Mouse (Mus musculus): ENCODE measurements around the gene Sgms2. TPM values are rescaled to one million over a fixed set of nuclear protein-coding genes. Genes with fewer than 3 reads are reported as not detected.

The Sgms2 gene
- polyA plus RNA-seq, 1 experiment from 2014 or later = 1.3 TPM

DNA sequence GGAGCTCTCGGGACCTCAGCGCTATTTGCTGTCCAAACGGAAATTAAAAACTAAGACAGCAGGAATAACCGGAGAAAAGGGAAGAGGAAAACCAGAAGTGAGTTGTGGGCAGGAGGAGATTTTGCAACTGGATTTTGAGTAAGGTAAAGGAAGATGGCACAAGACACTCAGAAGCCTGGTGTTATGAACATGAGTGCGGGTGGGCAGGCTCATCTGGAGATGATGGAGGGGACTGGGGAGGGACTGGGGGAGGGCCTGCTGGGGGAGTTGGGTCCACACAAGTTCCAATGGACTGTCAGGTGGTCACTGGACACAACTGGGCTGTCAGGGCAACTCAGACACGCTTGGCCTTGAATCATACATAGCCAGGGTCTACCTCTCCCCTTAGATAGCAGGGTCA is 24.8 kb downstream of the Sgms2 start:
- H3K9ac ChIP-seq (ENCODE audit: low read depth, low read length) = no peak overlapping the region
- no peak for ATAC-seq (replicated peaks; ENCODE audit: insufficient number of reproducible peaks, low FRiP score, low TSS enrichment)
- H3K27ac ChIP-seq (ENCODE audit: low read depth, low read length) = no peak overlapping the region
- no peaks in the 10 kb centered on the region for H3K4me1 ChIP-seq (ENCODE audit: control insufficient read depth, insufficient read depth, low read length)
- no peak overlapping the region for H3K4me3 ChIP-seq (ENCODE audit: low read depth, low read length)
- no peaks in the 10 kb centered on the region for H3K9me3 ChIP-seq (replicated peaks; ENCODE audit: control insufficient read depth, low read length)
- 88% methylated on average over 6 of the region's 6 CpGs for WGBS (ENCODE audit: insufficient replicate concordance)
- H3K27me3 ChIP-seq (ENCODE audit: control insufficient read depth, insufficient read depth, low read length) = no peaks in the 10 kb centered on the region
- H3K4me2 ChIP-seq = no peak overlapping the region
- H3K36me3 ChIP-seq (ENCODE audit: control insufficient read depth, insufficient read depth, low read length) = no peaks in the 10 kb centered on the region

DNA sequence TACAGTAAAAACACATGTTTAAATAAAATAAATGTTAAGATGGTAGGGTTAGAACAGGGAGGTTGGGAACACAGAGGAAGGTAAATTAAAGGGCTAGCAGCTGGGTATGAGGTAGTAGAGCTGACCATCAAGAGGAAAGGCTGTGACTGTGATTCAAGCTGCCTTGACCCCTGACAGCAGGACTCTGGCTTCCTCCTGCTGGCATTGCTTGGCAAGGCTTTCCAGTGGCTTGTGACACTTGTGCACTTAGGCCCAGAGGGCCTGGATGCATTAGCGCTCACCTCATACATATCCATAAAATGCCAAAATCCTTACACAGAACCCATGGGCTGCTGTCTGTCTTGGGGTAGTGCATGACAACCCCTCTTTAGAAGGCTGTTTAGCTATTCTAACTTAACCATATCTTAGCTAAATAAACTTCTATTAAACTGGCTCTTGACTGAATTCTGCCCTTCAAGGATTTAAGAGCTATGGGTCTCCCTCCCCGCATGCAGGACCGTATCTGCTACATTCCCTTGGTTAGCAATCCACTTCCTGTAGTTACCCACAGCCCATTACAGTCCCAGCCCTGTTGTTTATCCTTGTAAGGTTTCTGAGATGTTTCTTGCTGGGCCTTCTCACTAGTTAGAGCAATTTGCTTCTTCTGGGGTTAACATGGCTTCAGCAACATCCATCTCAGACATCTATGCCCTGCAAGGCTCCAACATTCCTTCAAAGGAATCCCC is 25.5 kb downstream of the Sgms2 start:
- H3K4me1 ChIP-seq (ENCODE audit: control insufficient read depth, insufficient read depth, low read length) = no peaks in the 10 kb centered on the region
- H3K9ac ChIP-seq (ENCODE audit: low read depth, low read length) = no peak overlapping the region
- H3K27ac ChIP-seq (ENCODE audit: low read depth, low read length) = no peak overlapping the region
- H3K4me3 ChIP-seq (ENCODE audit: low read depth, low read length) = no peak overlapping the region
- ATAC-seq (replicated peaks; ENCODE audit: insufficient number of reproducible peaks, low FRiP score, low TSS enrichment) = no peak
- H3K4me2 ChIP-seq = no peak overlapping the region
- H3K27me3 ChIP-seq (ENCODE audit: control insufficient read depth, insufficient read depth, low read length) = no peaks in the 10 kb centered on the region
- no peaks in the 10 kb centered on the region for H3K9me3 ChIP-seq (replicated peaks; ENCODE audit: control insufficient read depth, low read length)
- H3K36me3 ChIP-seq (ENCODE audit: control insufficient read depth, insufficient read depth, low read length) = no peaks in the 10 kb centered on the region
- WGBS (ENCODE audit: insufficient replicate concordance) = 72% methylated on average over 3 of the region's 3 CpGs

DNA sequence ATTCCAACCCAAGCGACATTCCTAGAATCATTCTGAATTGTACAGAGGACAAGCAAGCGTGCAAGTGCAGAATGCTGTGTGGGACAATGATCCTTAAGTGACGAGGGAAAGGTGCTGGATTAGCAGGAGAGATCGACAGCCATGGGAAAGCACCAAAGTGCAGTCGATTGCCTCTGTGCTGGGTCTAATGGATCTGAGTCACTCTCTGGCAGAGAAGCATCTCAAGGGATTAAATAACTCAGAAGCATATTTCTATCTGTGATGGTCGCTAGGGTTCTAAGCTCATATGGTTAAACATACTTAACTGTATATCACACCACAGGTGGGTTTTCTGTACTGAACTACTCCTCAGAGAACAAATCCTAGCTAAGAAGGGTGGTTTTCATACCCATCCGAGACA is 118.2 kb downstream of the Sgms2 start:
- no peak for ATAC-seq (replicated peaks; ENCODE audit: insufficient number of reproducible peaks, low FRiP score, low TSS enrichment)

DNA sequence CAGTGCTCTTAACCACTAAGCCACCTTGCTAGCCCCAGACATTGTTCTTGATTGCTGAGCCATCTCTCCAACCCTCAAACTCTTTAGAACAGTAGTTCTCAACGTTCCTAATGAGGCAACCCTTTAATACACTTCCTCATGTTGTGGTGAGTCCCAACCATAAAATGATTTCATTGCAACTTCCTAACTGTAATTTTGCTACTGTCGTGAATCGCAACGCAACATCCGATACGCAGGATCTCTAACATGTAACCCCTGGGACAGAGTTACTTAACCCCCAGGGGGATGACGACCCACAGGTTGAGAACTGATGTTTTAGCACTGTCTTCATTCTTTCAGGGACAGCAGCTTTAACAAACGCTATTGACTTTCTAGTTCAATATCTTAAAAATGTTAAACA is 122.5 kb downstream of the Sgms2 start:
- H3K27ac ChIP-seq (ENCODE audit: low read depth, low read length) = no peak overlapping the region
- ATAC-seq (replicated peaks; ENCODE audit: insufficient number of reproducible peaks, low FRiP score, low TSS enrichment) = no peak
- H3K27me3 ChIP-seq (ENCODE audit: control insufficient read depth, insufficient read depth, low read length) = no peaks in the 10 kb centered on the region
- H3K4me2 ChIP-seq = no peak overlapping the region
- H3K9me3 ChIP-seq (replicated peaks; ENCODE audit: control insufficient read depth, low read length) = no peaks in the 10 kb centered on the region
- no peak overlapping the region for H3K9ac ChIP-seq (ENCODE audit: low read depth, low read length)
- H3K36me3 ChIP-seq (ENCODE audit: control insufficient read depth, insufficient read depth, low read length) = no peaks in the 10 kb centered on the region
- H3K4me1 ChIP-seq (ENCODE audit: control insufficient read depth, insufficient read depth, low read length) = peaks cover 7% of the 10 kb centered on the region
- WGBS (ENCODE audit: insufficient replicate concordance) = 82% methylated on average over 8 of the region's 8 CpGs
- no peak overlapping the region for H3K4me3 ChIP-seq (ENCODE audit: low read depth, low read length)

More for the DNA sequence above, 118.2 kb downstream of the Sgms2 start:
- H3K36me3 ChIP-seq (ENCODE audit: control insufficient read depth, insufficient read depth, low read length) = no peaks in the 10 kb centered on the region
- no peak overlapping the region for H3K4me2 ChIP-seq
- H3K9ac ChIP-seq (ENCODE audit: low read depth, low read length) = no peak overlapping the region
- no peaks in the 10 kb centered on the region for H3K27me3 ChIP-seq (ENCODE audit: control insufficient read depth, insufficient read depth, low read length)
- H3K4me3 ChIP-seq (ENCODE audit: low read depth, low read length) = no peak overlapping the region
- H3K27ac ChIP-seq (ENCODE audit: low read depth, low read length) = no peak overlapping the region
- WGBS (ENCODE audit: insufficient replicate concordance) = 81% methylated on average over 7 of the region's 7 CpGs
- H3K4me1 ChIP-seq (ENCODE audit: control insufficient read depth, insufficient read depth, low read length) = no peaks in the 10 kb centered on the region
- H3K9me3 ChIP-seq (replicated peaks; ENCODE audit: control insufficient read depth, low read length) = no peaks in the 10 kb centered on the region

- peaks cover 7% of the 10 kb centered on the region for H3K4me1 ChIP-seq (ENCODE audit: control insufficient read depth, insufficient read depth, low read length)
- 83% methylated on average over 4 of the region's 4 CpGs for WGBS (ENCODE audit: insufficient replicate concordance)
- H3K4me3 ChIP-seq (ENCODE audit: low read depth, low read length) = no peak overlapping the region
- no peak overlapping the region for H3K27ac ChIP-seq (ENCODE audit: low read depth, low read length)
- H3K9me3 ChIP-seq (replicated peaks; ENCODE audit: control insufficient read depth, low read length) = no peaks in the 10 kb centered on the region
- no peak overlapping the region for H3K4me2 ChIP-seq
- no peak overlapping the region for H3K9ac ChIP-seq (ENCODE audit: low read depth, low read length)
- no peak for ATAC-seq (replicated peaks; ENCODE audit: insufficient number of reproducible peaks, low FRiP score, low TSS enrichment)
- no peaks in the 10 kb centered on the region for H3K36me3 ChIP-seq (ENCODE audit: control insufficient read depth, insufficient read depth, low read length)
- H3K27me3 ChIP-seq (ENCODE audit: control insufficient read depth, insufficient read depth, low read length) = no peaks in the 10 kb centered on the region
Observed at GRCm38 (mm10) chr3:131367452-131367851, 123.8 kb downstream of the Sgms2 start.

GRCm38 (mm10) chr3:131364632-131365446 is 126.4 kb downstream of the Sgms2 start:
- no peak overlapping the region for H3K4me3 ChIP-seq (ENCODE audit: low read depth, low read length)
- 58% methylated on average over 23 of the region's 23 CpGs for WGBS (ENCODE audit: insufficient replicate concordance)
- no peak for ATAC-seq (replicated peaks; ENCODE audit: insufficient number of reproducible peaks, low FRiP score, low TSS enrichment)
- peak overlapping the region; percentile 47 for H3K4me2 ChIP-seq
- H3K4me1 ChIP-seq (ENCODE audit: control insufficient read depth, insufficient read depth, low read length) = peaks cover 7% of the 10 kb centered on the region
- no peaks in the 10 kb centered on the region for H3K9me3 ChIP-seq (replicated peaks; ENCODE audit: control insufficient read depth, low read length)
- no peak overlapping the region for H3K9ac ChIP-seq (ENCODE audit: low read depth, low read length)
- H3K36me3 ChIP-seq (ENCODE audit: control insufficient read depth, insufficient read depth, low read length) = no peaks in the 10 kb centered on the region
- no peak overlapping the region for H3K27ac ChIP-seq (ENCODE audit: low read depth, low read length)
- no peaks in the 10 kb centered on the region for H3K27me3 ChIP-seq (ENCODE audit: control insufficient read depth, insufficient read depth, low read length)

DNA sequence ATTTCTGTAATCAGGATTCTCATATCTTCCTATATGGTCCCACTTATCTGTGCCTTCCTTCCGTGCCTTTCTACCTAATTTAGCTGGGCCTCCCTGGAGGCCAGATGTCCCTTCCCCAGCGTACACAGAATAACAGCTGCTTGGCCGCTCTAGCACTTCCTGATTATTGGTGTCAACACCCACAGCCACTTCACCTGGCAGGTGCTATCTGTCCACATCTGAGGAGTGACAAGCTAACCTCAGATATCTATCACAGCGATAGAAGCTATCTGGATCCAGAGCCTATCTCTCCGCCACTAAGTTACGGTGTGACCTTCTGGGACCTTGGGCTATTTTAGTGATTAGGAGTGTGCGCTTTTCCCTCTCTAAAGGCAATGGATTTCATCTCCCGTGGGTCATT is 127.0 kb downstream of the Sgms2 start:
- Histone ChIP-seq H3K9ac (ENCODE audit: low read depth, low read length) (no peak overlapping the region), H3K9me3 (replicated peaks; ENCODE audit: control insufficient read depth, low read length) (no peaks in the 10 kb centered on the region), H3K27me3 (ENCODE audit: control insufficient read depth, insufficient read depth, low read length) (no peaks in the 10 kb centered on the region), H3K36me3 (ENCODE audit: control insufficient read depth, insufficient read depth, low read length) (no peaks in the 10 kb centered on the region), H3K4me1 (ENCODE audit: control insufficient read depth, insufficient read depth, low read length) (peaks cover 7% of the 10 kb centered on the region), H3K27ac (ENCODE audit: low read depth, low read length) (no peak overlapping the region), H3K4me3 (ENCODE audit: low read depth, low read length) (no peak overlapping the region), H3K4me2 (peak overlapping the region; percentile 47)
- no peak for ATAC-seq (replicated peaks; ENCODE audit: insufficient number of reproducible peaks, low FRiP score, low TSS enrichment)
- WGBS (ENCODE audit: insufficient replicate concordance) = 26% methylated on average over 8 of the region's 8 CpGs

GRCm38 (mm10) chr3:131363602-131364001 is 127.6 kb downstream of the Sgms2 start:
- Histone ChIP-seq H3K36me3 (ENCODE audit: control insufficient read depth, insufficient read depth, low read length) (no peaks in the 10 kb centered on the region), H3K4me2 (no peak overlapping the region), H3K4me3 (ENCODE audit: low read depth, low read length) (no peak overlapping the region), H3K9ac (ENCODE audit: low read depth, low read length) (no peak overlapping the region), H3K27ac (ENCODE audit: low read depth, low read length) (no peak overlapping the region), H3K27me3 (ENCODE audit: control insufficient read depth, insufficient read depth, low read length) (no peaks in the 10 kb centered on the region), H3K9me3 (replicated peaks; ENCODE audit: control insufficient read depth, low read length) (no peaks in the 10 kb centered on the region), H3K4me1 (ENCODE audit: control insufficient read depth, insufficient read depth, low read length) (peaks cover 7% of the 10 kb centered on the region)
- ATAC-seq (replicated peaks; ENCODE audit: insufficient number of reproducible peaks, low FRiP score, low TSS enrichment) = no peak
- WGBS (ENCODE audit: insufficient replicate concordance) = 81% methylated on average over 14 of the region's 14 CpGs
